Mouse (Mus musculus) neural tube, embryonic 12.5 days (tissue): ENCODE results near the gene Mapre3. TPM values are rescaled to one million over a fixed set of nuclear protein-coding genes. Genes with fewer than 3 reads are reported as not detected.
A peak's percentile ranks its signal among the peaks of the same experiment; 100 is the strongest.

Experiments
- ATAC-seq: fragments of 200-750 bp; cut with Nextera tagmentation; 2 replicates; pipeline ENCODE4 v1.8.0; 2017; ENCODE audit warnings: low read depth, mild to moderate bottlenecking, moderate TSS enrichment, moderate library complexity; ENCODE audit not compliant: low FRiP score
- H3K27ac ChIP-seq: fragments of 300-500 bp; sonication (generic); 2 replicates; pipeline ENCODE4 v1.5.1; 2016
- H3K27me3 ChIP-seq: fragments of 300-500 bp; sonication (generic); replicated peaks from 2 replicates; pipeline ENCODE4 v1.6.1; 2016; ENCODE audit warnings: mild to moderate bottlenecking
- H3K36me3 ChIP-seq: fragments of 300-500 bp; sonication (generic); 2 replicates; pipeline ENCODE4 v1.6.1; 2016; ENCODE audit warnings: mild to moderate bottlenecking
- H3K4me1 ChIP-seq: fragments of 300-500 bp; sonication (generic); 2 replicates; pipeline ENCODE4 v1.6.1; 2016
- H3K4me2 ChIP-seq: fragments of 300-500 bp; sonication (generic); replicated peaks from 2 replicates; pipeline ENCODE4 v1.6.1; 2016; ENCODE audit warnings: mild to moderate bottlenecking
- H3K4me3 ChIP-seq: fragments of 300-500 bp; sonication (generic); 2 replicates; pipeline ENCODE4 v1.5.1; 2016
- H3K9ac ChIP-seq: fragments of 300-500 bp; sonication (generic); 2 replicates; pipeline ENCODE4 v1.6.1; 2016; ENCODE audit warnings: mild to moderate bottlenecking
- H3K9me3 ChIP-seq: fragments of 300-500 bp; sonication (generic); 2 replicates; pipeline ENCODE4 v1.6.1; 2016; ENCODE audit warnings: mild to moderate bottlenecking
- WGBS: fragments of 180-500 bp; shearing (Covaris S2); methylation state at CpG from one replicate; pipeline ENCODE4 v1.1.7; 2016; 5-methylcytosine and 5-hydroxymethylcytosine counted together
- polyA plus RNA-seq: library from polyadenylated mRNA; unstranded; fragments of >200 nt; fragmentation: Nextera tagmentation; extraction: Ambion mirVana; gene quantifications from 2 replicates; pipeline ENCODE4 v1.2.1, GENCODE M21; 2016

The Mapre3 gene
- polyA plus RNA-seq, 1 experiment from 2014 or later: 80.1 TPM

- no peak for ATAC-seq
- 80% methylated on average over 3 of the region's 3 CpGs for WGBS
- H3K27me3 ChIP-seq: no peaks in the 10 kb centered on the region
Measured at GRCm38 (mm10) chr5:30833416-30833815, 19.0 kb downstream of the Mapre3 start.

GRCm38 (mm10) chr5:30839731-30840130 is 25.3 kb downstream of the Mapre3 start:
- no peak for ATAC-seq

More at GRCm38 (mm10) chr5:30833416-30833815, 19.0 kb downstream of the Mapre3 start:
- Histone ChIP-seq H3K27ac (no peak overlapping the region), H3K9me3 (peaks cover 5% of the 10 kb centered on the region; the same call in 1 of the 2 replicates), H3K4me1 (no peaks in the 10 kb centered on the region), H3K36me3 (peaks cover 19% of the 10 kb centered on the region), H3K4me3 (no peak overlapping the region), H3K9ac (no peak overlapping the region), H3K4me2 (no peak overlapping the region)

GRCm38 (mm10) chr5:30841896-30842295 is 27.5 kb downstream of the Mapre3 start:
- no peak for ATAC-seq
- H3K36me3 ChIP-seq: peaks cover 11% of the 10 kb centered on the region
- no peaks in the 10 kb centered on the region for H3K27me3 ChIP-seq
- peaks cover 2% of the 10 kb centered on the region; the same call in 1 of the 2 replicates for H3K9me3 ChIP-seq
- H3K9ac ChIP-seq: no peak overlapping the region
- H3K4me2 ChIP-seq: no peak overlapping the region
- 46% methylated on average over 3 of the region's 3 CpGs for WGBS
- no peak overlapping the region for H3K4me3 ChIP-seq
- no peaks in the 10 kb centered on the region for H3K4me1 ChIP-seq
- no peak overlapping the region for H3K27ac ChIP-seq

More at GRCm38 (mm10) chr5:30839731-30840130, 25.3 kb downstream of the Mapre3 start:
- Histone ChIP-seq H3K4me3 (no peak overlapping the region), H3K27ac (no peak overlapping the region), H3K36me3 (peaks cover 19% of the 10 kb centered on the region), H3K9ac (no peak overlapping the region), H3K4me1 (no peaks in the 10 kb centered on the region), H3K9me3 (peaks cover 5% of the 10 kb centered on the region; the same call in 1 of the 2 replicates), H3K27me3 (no peaks in the 10 kb centered on the region), H3K4me2 (no peak overlapping the region)
- 91% methylated on average over 2 of the region's 2 CpGs for WGBS

GRCm38 (mm10) chr5:30849891-30850555 is 35.6 kb downstream of the Mapre3 start:
- 62% methylated on average over 6 of the region's 6 CpGs for WGBS
- ATAC-seq: no peak
- Histone ChIP-seq H3K4me1 (0 out of 2 replicates have a peak, but pooled peaks cover 8% of the 10 kb centered on the region), H3K4me3 (no peak overlapping the region), H3K9me3 (no peaks in the 10 kb centered on the region), H3K9ac (no peak overlapping the region), H3K36me3 (no peaks in the 10 kb centered on the region), H3K27me3 (no peaks in the 10 kb centered on the region), H3K27ac (no peak overlapping the region), H3K4me2 (no peak overlapping the region)

GRCm38 (mm10) chr5:30850556-30850925 is 36.1 kb downstream of the Mapre3 start:
- Histone ChIP-seq H3K36me3 (no peaks in the 10 kb centered on the region), H3K9ac (no peak overlapping the region), H3K4me3 (no peak overlapping the region), H3K27ac (no peak overlapping the region), H3K4me2 (no peak overlapping the region), H3K27me3 (no peaks in the 10 kb centered on the region), H3K4me1 (0 out of 2 replicates have a peak, but pooled peaks cover 8% of the 10 kb centered on the region), H3K9me3 (no peaks in the 10 kb centered on the region)
- ATAC-seq: no peak
- WGBS: 55% methylated on average over 2 of the region's 2 CpGs

GRCm38 (mm10) chr5:30853522-30853921 is 39.1 kb downstream of the Mapre3 start:
- Histone ChIP-seq H3K27me3 (no peaks in the 10 kb centered on the region), H3K4me1 (0 out of 2 replicates have a peak, but pooled peaks cover 8% of the 10 kb centered on the region), H3K9ac (no peak overlapping the region), H3K4me2 (no peak overlapping the region), H3K36me3 (no peaks in the 10 kb centered on the region), H3K27ac (no peak overlapping the region), H3K4me3 (no peak overlapping the region), H3K9me3 (no peaks in the 10 kb centered on the region)
- 90% methylated on average over 4 of the region's 4 CpGs for WGBS
- ATAC-seq: no peak

- Histone ChIP-seq H3K27me3 (no peaks in the 10 kb centered on the region), H3K27ac (no peak overlapping the region), H3K4me2 (no peak overlapping the region), H3K36me3 (no peaks in the 10 kb centered on the region), H3K4me1 (0 out of 2 replicates have a peak, but pooled peaks cover 2% of the 10 kb centered on the region), H3K9ac (no peak overlapping the region), H3K4me3 (no peak overlapping the region), H3K9me3 (no peaks in the 10 kb centered on the region)
- WGBS: 62% methylated on average over 3 of the region's 3 CpGs
- no peak for ATAC-seq
Measured at GRCm38 (mm10) chr5:30855674-30856073, 41.2 kb downstream of the Mapre3 start.

- Histone ChIP-seq H3K36me3 (no peaks in the 10 kb centered on the region), H3K27ac (no peak overlapping the region), H3K27me3 (no peaks in the 10 kb centered on the region), H3K9me3 (no peaks in the 10 kb centered on the region), H3K4me3 (no peak overlapping the region), H3K4me1 (no peaks in the 10 kb centered on the region), H3K9ac (no peak overlapping the region), H3K4me2 (no peak overlapping the region)
- 82% methylated on average over 2 of the region's 2 CpGs for WGBS
- ATAC-seq: no peak
Measured at GRCm38 (mm10) chr5:30856124-30856523, 41.7 kb downstream of the Mapre3 start.

GRCm38 (mm10) chr5:30863852-30864251 is 49.4 kb downstream of the Mapre3 start:
- no peak overlapping the region for H3K27ac ChIP-seq
- H3K36me3 ChIP-seq: peaks cover 35% of the 10 kb centered on the region
- H3K4me2 ChIP-seq: no peak overlapping the region
- H3K9ac ChIP-seq: no peak overlapping the region
- no peaks in the 10 kb centered on the region for H3K4me1 ChIP-seq
- no peaks in the 10 kb centered on the region for H3K9me3 ChIP-seq
- no peaks in the 10 kb centered on the region for H3K27me3 ChIP-seq
- no peak overlapping the region for H3K4me3 ChIP-seq
- no peak for ATAC-seq
- WGBS: 38% methylated on average over 4 of the region's 4 CpGs

GRCm38 (mm10) chr5:30864322-30864721 is 49.9 kb downstream of the Mapre3 start:
- no peak overlapping the region for H3K4me2 ChIP-seq
- H3K27ac ChIP-seq: no peak overlapping the region
- no peaks in the 10 kb centered on the region for H3K4me1 ChIP-seq
- no peak for ATAC-seq
- H3K27me3 ChIP-seq: no peaks in the 10 kb centered on the region
- 49% methylated on average over 15 of the region's 15 CpGs for WGBS
- H3K36me3 ChIP-seq: peaks cover 35% of the 10 kb centered on the region
- no peaks in the 10 kb centered on the region for H3K9me3 ChIP-seq
- no peak overlapping the region for H3K9ac ChIP-seq
- H3K4me3 ChIP-seq: no peak overlapping the region

GRCm38 (mm10) chr5:30866871-30867270 is 52.4 kb downstream of the Mapre3 start:
- no peak for ATAC-seq
- Histone ChIP-seq H3K9me3 (no peaks in the 10 kb centered on the region), H3K4me1 (peaks cover 9% of the 10 kb centered on the region), H3K27me3 (no peaks in the 10 kb centered on the region), H3K4me3 (no peak overlapping the region), H3K4me2 (no peak overlapping the region), H3K27ac (no peak overlapping the region), H3K9ac (no peak overlapping the region), H3K36me3 (peaks cover 48% of the 10 kb centered on the region)
- WGBS: 96% methylated on average over 3 of the region's 3 CpGs

GRCm38 (mm10) chr5:30867712-30868111 is 53.3 kb downstream of the Mapre3 start, which contains the start of gene Tmem214:
Tmem214 (plus strand) TSS chr5:30868012.
- Histone ChIP-seq H3K27ac (no peak within 1 kb of the TSS), H3K27me3 (no peaks in the 10 kb centered on the region), H3K4me1 (peaks cover 9% of the 10 kb centered on the region), H3K9ac (no peak within 1 kb of the TSS; the same call in 1 of the 2 replicates), H3K9me3 (no peaks in the 10 kb centered on the region), H3K36me3 (peaks cover 51% of the 10 kb centered on the region), H3K4me3 (no peak within 1 kb of the TSS), H3K4me2 (peak within 1 kb of the TSS; percentile 86)
- ATAC-seq: no peak
- 96% methylated on average over 3 of the region's 3 CpGs for WGBS

GRCm38 (mm10) chr5:30868981-30869380 is 54.5 kb downstream of the Mapre3 start:
- Histone ChIP-seq H3K4me2 (peak overlapping the region; percentile 86), H3K4me3 (peak overlapping the region; percentile 83), H3K4me1 (peaks cover 9% of the 10 kb centered on the region), H3K27me3 (no peaks in the 10 kb centered on the region), H3K9me3 (no peaks in the 10 kb centered on the region), H3K27ac (no peak overlapping the region), H3K36me3 (peaks cover 54% of the 10 kb centered on the region), H3K9ac (peak overlapping the region; percentile 88)
- ATAC-seq: no peak
- 19% methylated on average over 9 of the region's 9 CpGs for WGBS
